Mouse (Mus musculus): ENCODE measurements around the gene Fmnl2. TPM values are rescaled to one million over a fixed set of nuclear protein-coding genes. Genes with fewer than 3 reads are reported as not detected.

Gene Fmnl2
- polyA plus RNA-seq, 1 experiment from 2014 or later, result 3.3 TPM

DNA sequence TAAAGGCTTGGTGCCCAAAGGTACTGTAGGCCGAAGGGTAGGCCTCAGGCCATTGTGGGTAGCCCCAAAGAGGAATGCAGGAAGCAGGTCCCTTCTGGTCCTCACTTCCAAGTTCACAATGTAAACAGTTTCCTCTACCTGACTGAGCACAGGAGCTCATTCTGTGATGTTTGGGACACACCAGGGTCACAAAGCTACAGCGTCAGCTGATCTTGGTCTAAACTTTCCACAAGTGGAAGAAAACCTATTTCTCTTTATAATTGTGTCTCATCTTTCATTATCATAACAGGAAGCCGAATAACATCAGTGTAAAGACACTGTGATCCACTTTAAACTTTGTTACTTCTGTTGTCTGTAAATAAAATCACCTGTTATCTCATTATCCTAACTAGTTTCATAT, 237.8 kb downstream of the Fmnl2 start:
- Histone ChIP-seq H3K9me3 (replicated peaks; ENCODE audit: control insufficient read depth, low read length) (no peaks in the 10 kb centered on the region), H3K4me2 (ENCODE audit: low read depth, low read length) (no peak overlapping the region), H3K27ac (ENCODE audit: low read length) (no peak overlapping the region), H3K4me3 (replicated peaks; ENCODE audit: low read length) (no peak overlapping the region), H3K4me1 (ENCODE audit: control insufficient read depth, insufficient read depth, low read length) (no peaks in the 10 kb centered on the region), H3K36me3 (ENCODE audit: control insufficient read depth, insufficient read depth, low read length) (no peaks in the 10 kb centered on the region), H3K9ac (ENCODE audit: low read length) (no peak overlapping the region), H3K27me3 (ENCODE audit: control insufficient read depth, insufficient read depth, low read length) (no peaks in the 10 kb centered on the region)
- ATAC-seq (ENCODE audit: insufficient read depth, low FRiP score), result no peak
- 86% methylated on average over 3 of the region's 3 CpGs for WGBS

DNA sequence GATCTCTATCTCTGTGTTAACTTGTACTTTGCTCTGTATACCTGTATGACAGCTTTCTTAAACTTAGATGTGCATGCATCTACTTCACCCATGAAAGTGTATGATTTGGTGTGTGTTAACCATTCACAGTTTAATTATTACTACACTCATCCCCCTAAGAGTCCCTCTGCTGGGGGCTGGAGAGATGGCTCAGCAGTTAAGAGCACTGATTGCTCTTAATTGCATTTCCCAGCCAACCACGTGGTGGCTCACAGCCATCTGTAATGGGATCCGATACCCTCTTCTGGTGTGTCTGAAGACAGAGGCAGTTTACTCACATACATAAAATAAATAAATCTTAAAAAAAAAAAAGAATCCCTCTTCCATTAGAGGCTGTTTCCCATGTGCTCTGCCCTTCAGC, 242.4 kb downstream of the Fmnl2 start:
- H3K9me3 ChIP-seq (replicated peaks; ENCODE audit: control insufficient read depth, low read length), result no peaks in the 10 kb centered on the region
- 45% methylated on average over 2 of the region's 2 CpGs for WGBS
- no peak for ATAC-seq (ENCODE audit: insufficient read depth, low FRiP score)
- H3K27ac ChIP-seq (ENCODE audit: low read length), result no peak overlapping the region
- no peaks in the 10 kb centered on the region for H3K4me1 ChIP-seq (ENCODE audit: control insufficient read depth, insufficient read depth, low read length)
- H3K9ac ChIP-seq (ENCODE audit: low read length), result no peak overlapping the region
- H3K4me2 ChIP-seq (ENCODE audit: low read depth, low read length), result no peak overlapping the region
- H3K4me3 ChIP-seq (replicated peaks; ENCODE audit: low read length), result no peak overlapping the region
- H3K27me3 ChIP-seq (ENCODE audit: control insufficient read depth, insufficient read depth, low read length), result no peaks in the 10 kb centered on the region
- no peaks in the 10 kb centered on the region for H3K36me3 ChIP-seq (ENCODE audit: control insufficient read depth, insufficient read depth, low read length)

DNA sequence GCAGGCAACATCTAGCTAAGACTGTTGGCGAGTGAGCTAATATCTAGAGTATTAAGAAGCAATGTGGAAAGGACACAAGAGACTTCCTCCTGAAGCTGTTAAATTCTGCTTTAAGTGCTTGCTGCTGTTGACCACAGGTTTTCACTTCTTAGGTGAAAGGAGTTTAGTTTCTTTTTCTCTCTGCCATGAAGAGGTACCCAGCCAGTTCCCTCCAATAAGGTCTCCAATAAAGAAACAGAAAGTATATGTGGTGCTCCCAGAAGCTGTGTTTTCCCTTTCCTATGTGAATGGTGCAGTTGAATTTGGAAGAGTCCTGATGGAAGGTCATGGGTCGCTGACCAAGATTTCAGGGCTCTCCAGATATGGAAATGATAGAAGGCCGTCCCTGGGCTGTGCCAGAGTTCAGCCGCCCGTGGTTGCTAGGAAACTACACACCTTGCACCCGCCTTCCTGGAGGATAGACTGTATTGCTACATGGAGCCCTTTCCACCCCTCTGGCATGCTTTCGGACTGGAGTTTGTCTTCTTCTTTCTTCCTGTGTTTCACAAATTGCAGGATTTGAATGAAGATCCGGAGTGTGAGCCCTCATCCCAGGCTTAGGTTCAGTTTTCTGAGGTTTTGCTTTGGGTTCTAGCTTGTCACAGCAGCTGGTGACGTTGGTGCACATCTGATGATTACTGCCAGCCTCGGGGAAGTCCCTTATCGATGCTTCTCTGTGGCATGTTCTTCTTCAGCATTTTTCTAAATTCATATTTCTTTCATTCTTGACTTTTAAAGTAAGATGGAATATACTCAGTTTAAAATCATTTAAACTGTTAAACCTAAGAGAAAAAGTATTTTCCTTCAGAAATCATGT, 244.5 kb downstream of the Fmnl2 start:
- H3K27me3 ChIP-seq (ENCODE audit: control insufficient read depth, insufficient read depth, low read length), result no peaks in the 10 kb centered on the region
- H3K4me3 ChIP-seq (replicated peaks; ENCODE audit: low read length), result no peak overlapping the region
- H3K9ac ChIP-seq (ENCODE audit: low read length), result no peak overlapping the region
- H3K9me3 ChIP-seq (replicated peaks; ENCODE audit: control insufficient read depth, low read length), result no peaks in the 10 kb centered on the region
- no peak for ATAC-seq (ENCODE audit: insufficient read depth, low FRiP score)
- no peak overlapping the region for H3K27ac ChIP-seq (ENCODE audit: low read length)
- no peaks in the 10 kb centered on the region for H3K4me1 ChIP-seq (ENCODE audit: control insufficient read depth, insufficient read depth, low read length)
- WGBS, result 80% methylated on average over 11 of the region's 11 CpGs
- no peak overlapping the region for H3K4me2 ChIP-seq (ENCODE audit: low read depth, low read length)
- H3K36me3 ChIP-seq (ENCODE audit: control insufficient read depth, insufficient read depth, low read length), result 0 out of 2 replicates have a peak, but pooled peaks cover 3% of the 10 kb centered on the region

DNA sequence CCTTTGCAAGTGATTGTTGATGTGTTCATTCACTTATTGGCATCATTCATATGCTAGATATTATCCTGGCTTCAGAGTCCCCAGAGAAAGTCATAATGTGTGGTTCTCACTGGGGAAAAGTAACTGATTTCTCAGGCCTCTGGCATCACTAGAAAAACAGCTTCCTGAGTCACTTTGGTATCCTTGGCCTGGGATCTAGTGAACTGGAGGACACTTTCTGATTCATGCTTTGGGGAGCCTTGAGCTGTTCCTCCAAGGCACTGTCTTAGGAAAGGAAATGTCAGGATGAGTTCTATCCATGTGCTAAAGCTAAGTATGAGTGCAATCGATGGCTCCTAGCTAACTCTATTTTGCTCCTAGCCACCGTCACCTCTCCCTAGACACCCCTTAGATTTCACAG, 245.2 kb downstream of the Fmnl2 start:
- WGBS, result 80% methylated on average over 2 of the region's 2 CpGs
- H3K4me2 ChIP-seq (ENCODE audit: low read depth, low read length), result no peak overlapping the region
- H3K27me3 ChIP-seq (ENCODE audit: control insufficient read depth, insufficient read depth, low read length), result no peaks in the 10 kb centered on the region
- H3K9ac ChIP-seq (ENCODE audit: low read length), result no peak overlapping the region
- no peak overlapping the region for H3K4me3 ChIP-seq (replicated peaks; ENCODE audit: low read length)
- no peak for ATAC-seq (ENCODE audit: insufficient read depth, low FRiP score)
- 0 out of 2 replicates have a peak, but pooled peaks cover 3% of the 10 kb centered on the region for H3K36me3 ChIP-seq (ENCODE audit: control insufficient read depth, insufficient read depth, low read length)
- no peaks in the 10 kb centered on the region for H3K4me1 ChIP-seq (ENCODE audit: control insufficient read depth, insufficient read depth, low read length)
- no peaks in the 10 kb centered on the region for H3K9me3 ChIP-seq (replicated peaks; ENCODE audit: control insufficient read depth, low read length)
- H3K27ac ChIP-seq (ENCODE audit: low read length), result no peak overlapping the region

DNA sequence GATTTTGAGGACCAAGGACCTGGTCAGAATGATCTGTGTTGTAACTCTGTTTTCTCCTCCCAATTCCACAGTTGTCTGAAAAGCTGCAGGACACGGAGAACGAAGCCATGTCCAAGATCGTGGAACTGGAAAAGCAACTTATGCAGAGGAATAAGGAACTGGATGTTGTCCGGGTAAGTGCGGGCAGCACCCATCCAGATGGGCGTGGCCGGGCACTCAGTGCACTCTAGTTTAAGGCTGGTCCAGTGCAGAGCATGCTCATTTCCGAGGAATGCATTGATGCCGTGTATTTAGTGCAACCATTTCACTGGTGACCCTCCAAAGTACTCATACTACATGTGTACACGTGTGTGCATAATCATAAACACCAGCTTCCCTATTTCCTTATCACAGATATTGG, 247.7 kb downstream of the Fmnl2 start:
- ATAC-seq (ENCODE audit: insufficient read depth, low FRiP score), result no peak
- 0 out of 2 replicates have a peak, but pooled peaks cover 3% of the 10 kb centered on the region for H3K36me3 ChIP-seq (ENCODE audit: control insufficient read depth, insufficient read depth, low read length)
- no peaks in the 10 kb centered on the region for H3K4me1 ChIP-seq (ENCODE audit: control insufficient read depth, insufficient read depth, low read length)
- H3K4me2 ChIP-seq (ENCODE audit: low read depth, low read length), result no peak overlapping the region
- H3K4me3 ChIP-seq (replicated peaks; ENCODE audit: low read length), result no peak overlapping the region
- no peak overlapping the region for H3K9ac ChIP-seq (ENCODE audit: low read length)
- WGBS, result 86% methylated on average over 10 of the region's 10 CpGs
- H3K27me3 ChIP-seq (ENCODE audit: control insufficient read depth, insufficient read depth, low read length), result no peaks in the 10 kb centered on the region
- H3K27ac ChIP-seq (ENCODE audit: low read length), result no peak overlapping the region
- H3K9me3 ChIP-seq (replicated peaks; ENCODE audit: control insufficient read depth, low read length), result no peaks in the 10 kb centered on the region

DNA sequence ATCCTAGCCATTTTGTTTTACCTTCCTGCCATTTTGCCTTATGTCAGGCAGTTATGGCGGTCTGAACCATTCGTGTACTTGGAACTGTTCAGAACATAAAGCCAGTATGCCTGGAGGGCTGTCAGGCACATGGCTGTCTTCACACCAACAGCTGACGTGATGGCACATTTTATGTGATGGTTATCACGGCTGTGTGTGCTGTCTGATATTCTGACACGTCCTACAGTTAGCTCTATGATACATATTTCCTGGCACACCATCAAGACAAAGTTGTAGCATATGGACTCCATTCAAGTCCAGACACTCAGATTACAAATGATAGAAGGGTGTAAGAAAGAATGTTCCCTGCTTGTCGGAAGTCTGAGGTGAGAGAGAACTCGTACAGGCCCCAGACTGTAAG, 248.4 kb downstream of the Fmnl2 start:
- Histone ChIP-seq H3K27me3 (ENCODE audit: control insufficient read depth, insufficient read depth, low read length) (no peaks in the 10 kb centered on the region), H3K36me3 (ENCODE audit: control insufficient read depth, insufficient read depth, low read length) (0 out of 2 replicates have a peak, but pooled peaks cover 3% of the 10 kb centered on the region), H3K9ac (ENCODE audit: low read length) (no peak overlapping the region), H3K4me2 (ENCODE audit: low read depth, low read length) (no peak overlapping the region), H3K9me3 (replicated peaks; ENCODE audit: control insufficient read depth, low read length) (no peaks in the 10 kb centered on the region), H3K4me1 (ENCODE audit: control insufficient read depth, insufficient read depth, low read length) (no peaks in the 10 kb centered on the region), H3K4me3 (replicated peaks; ENCODE audit: low read length) (no peak overlapping the region), H3K27ac (ENCODE audit: low read length) (no peak overlapping the region)
- WGBS, result 77% methylated on average over 7 of the region's 7 CpGs
- no peak for ATAC-seq (ENCODE audit: insufficient read depth, low FRiP score)

DNA sequence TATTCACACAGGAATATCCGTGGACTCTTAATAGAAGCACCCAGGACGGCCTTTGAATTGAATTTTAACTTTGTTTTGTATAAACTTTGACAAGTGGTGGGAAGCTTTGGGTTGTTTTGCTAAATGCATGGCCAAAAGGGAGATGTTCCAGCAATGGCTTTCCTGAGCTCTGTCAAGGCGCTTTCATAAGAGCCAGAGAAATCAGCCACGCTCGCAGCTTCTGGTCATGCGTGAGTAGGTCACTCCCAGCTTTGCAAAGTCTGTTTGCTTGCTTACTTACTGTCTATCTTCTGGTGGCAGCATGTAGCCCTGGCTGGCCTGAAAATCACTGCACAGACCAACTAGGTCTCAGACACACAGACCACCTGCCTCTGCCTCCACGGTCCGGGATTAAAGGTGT, 248.8 kb downstream of the Fmnl2 start:
- Histone ChIP-seq H3K4me2 (ENCODE audit: low read depth, low read length) (no peak overlapping the region), H3K4me3 (replicated peaks; ENCODE audit: low read length) (no peak overlapping the region), H3K4me1 (ENCODE audit: control insufficient read depth, insufficient read depth, low read length) (no peaks in the 10 kb centered on the region), H3K9ac (ENCODE audit: low read length) (no peak overlapping the region), H3K9me3 (replicated peaks; ENCODE audit: control insufficient read depth, low read length) (no peaks in the 10 kb centered on the region), H3K36me3 (ENCODE audit: control insufficient read depth, insufficient read depth, low read length) (0 out of 2 replicates have a peak, but pooled peaks cover 3% of the 10 kb centered on the region), H3K27me3 (ENCODE audit: control insufficient read depth, insufficient read depth, low read length) (no peaks in the 10 kb centered on the region), H3K27ac (ENCODE audit: low read length) (no peak overlapping the region)
- ATAC-seq (ENCODE audit: insufficient read depth, low FRiP score), result no peak
- 85% methylated on average over 8 of the region's 8 CpGs for WGBS

DNA sequence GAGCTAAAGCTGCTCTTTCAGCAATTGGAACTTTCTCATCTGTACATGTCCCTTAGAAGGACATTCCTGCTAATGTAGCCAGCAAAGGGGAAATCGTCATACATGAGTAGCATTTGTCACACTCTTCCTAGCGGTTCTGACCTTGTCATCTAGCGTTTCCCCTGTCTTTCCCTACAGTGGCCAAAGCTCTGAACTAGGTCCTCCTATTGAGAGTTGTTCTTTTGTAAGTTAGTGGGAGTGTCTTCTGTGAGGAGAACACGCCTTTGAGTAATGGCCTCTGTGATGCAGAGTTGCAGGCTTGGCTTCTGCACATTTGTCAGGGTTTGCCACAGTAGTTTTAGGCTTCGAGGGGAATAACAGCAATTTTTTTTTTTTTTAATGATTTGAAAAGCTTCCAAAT, 250.9 kb downstream of the Fmnl2 start:
- H3K4me1 ChIP-seq (ENCODE audit: control insufficient read depth, insufficient read depth, low read length), result no peaks in the 10 kb centered on the region
- H3K27ac ChIP-seq (ENCODE audit: low read length), result no peak overlapping the region
- no peaks in the 10 kb centered on the region for H3K9me3 ChIP-seq (replicated peaks; ENCODE audit: control insufficient read depth, low read length)
- no peak for ATAC-seq (ENCODE audit: insufficient read depth, low FRiP score)
- H3K27me3 ChIP-seq (ENCODE audit: control insufficient read depth, insufficient read depth, low read length), result no peaks in the 10 kb centered on the region
- H3K9ac ChIP-seq (ENCODE audit: low read length), result no peak overlapping the region
- 71% methylated on average over 5 of the region's 5 CpGs for WGBS
- no peak overlapping the region for H3K4me3 ChIP-seq (replicated peaks; ENCODE audit: low read length)
- 0 out of 2 replicates have a peak, but pooled peaks cover 3% of the 10 kb centered on the region for H3K36me3 ChIP-seq (ENCODE audit: control insufficient read depth, insufficient read depth, low read length)
- H3K4me2 ChIP-seq (ENCODE audit: low read depth, low read length), result no peak overlapping the region

DNA sequence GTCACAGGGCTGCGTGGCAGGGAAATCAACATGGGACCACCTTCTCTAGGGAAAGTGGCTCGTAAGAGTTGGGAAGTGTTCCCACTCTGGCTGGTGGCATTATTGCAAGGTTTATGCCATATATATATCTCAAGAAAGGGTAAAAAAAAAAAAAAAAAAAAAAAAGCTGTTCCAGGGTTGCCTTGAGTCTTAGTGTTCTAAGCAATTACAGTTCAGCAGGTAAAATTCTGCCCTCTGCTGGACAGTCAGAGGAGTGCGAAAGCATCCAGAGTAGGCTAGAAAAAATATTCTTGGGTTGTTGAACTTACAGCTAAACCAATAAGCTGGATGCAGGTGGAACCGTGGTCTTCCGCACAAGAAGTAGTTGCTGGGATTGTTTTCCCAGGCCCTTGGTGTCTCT, 264.1 kb downstream of the Fmnl2 start:
- Histone ChIP-seq H3K4me2 (ENCODE audit: low read depth, low read length) (no peak overlapping the region), H3K9ac (ENCODE audit: low read length) (no peak overlapping the region), H3K4me3 (replicated peaks; ENCODE audit: low read length) (no peak overlapping the region), H3K9me3 (replicated peaks; ENCODE audit: control insufficient read depth, low read length) (no peaks in the 10 kb centered on the region), H3K27ac (ENCODE audit: low read length) (no peak overlapping the region), H3K4me1 (ENCODE audit: control insufficient read depth, insufficient read depth, low read length) (no peaks in the 10 kb centered on the region), H3K27me3 (ENCODE audit: control insufficient read depth, insufficient read depth, low read length) (no peaks in the 10 kb centered on the region), H3K36me3 (ENCODE audit: control insufficient read depth, insufficient read depth, low read length) (peaks cover 11% of the 10 kb centered on the region; the same call in 1 of the 2 replicates)
- ATAC-seq (ENCODE audit: insufficient read depth, low FRiP score), result no peak
- 64% methylated on average over 5 of the region's 5 CpGs for WGBS
